Mouse (Mus musculus) embryonic facial prominence, embryonic 12.5 days (tissue): ENCODE measurements at regions not wholly inside any gene's neighbourhood (a gene's known extent, or its start where the extent isn't known, plus 50 kb on each side); places are given as distances from the start of the nearest gene placed in this dataset.

ENCODE experiments used
- ATAC-seq: fragments of 200-750 bp; cut with Nextera tagmentation; 2 replicates; pipeline ENCODE4 v1.8.0; 2017; ENCODE audit not compliant: insufficient number of reproducible peaks, insufficient read depth, low FRiP score, low TSS enrichment
- H3K27ac ChIP-seq: fragments of 300-500 bp; sonication (generic); 2 replicates; pipeline ENCODE4 v1.5.1; 2016; ENCODE audit warnings: mild to moderate bottlenecking
- H3K27me3 ChIP-seq: fragments of 300-500 bp; sonication (generic); 2 replicates; pipeline ENCODE4 v1.6.1; 2016; ENCODE audit warnings: mild to moderate bottlenecking, moderate library complexity
- H3K36me3 ChIP-seq: fragments of 300-500 bp; sonication (generic); 2 replicates; pipeline ENCODE4 v1.6.1; 2016; ENCODE audit warnings: mild to moderate bottlenecking
- H3K4me1 ChIP-seq: fragments of 300-500 bp; sonication (generic); 2 replicates; pipeline ENCODE4 v1.6.1; 2016
- H3K4me2 ChIP-seq: fragments of 300-500 bp; sonication (generic); replicated peaks from 2 replicates; pipeline ENCODE4 v1.6.1; 2016; ENCODE audit warnings: mild to moderate bottlenecking, moderate library complexity
- H3K4me3 ChIP-seq: fragments of 300-500 bp; sonication (generic); 2 replicates; pipeline ENCODE4 v1.5.1; 2016; ENCODE audit warnings: mild to moderate bottlenecking
- H3K9ac ChIP-seq: fragments of 300-500 bp; sonication (generic); 2 replicates; pipeline ENCODE4 v1.6.1; 2016; ENCODE audit warnings: mild to moderate bottlenecking, moderate library complexity
- H3K9me3 ChIP-seq: fragments of 300-500 bp; sonication (generic); 2 replicates; pipeline ENCODE4 v1.6.1; 2016; ENCODE audit warnings: mild to moderate bottlenecking, moderate library complexity
- WGBS: fragments of 180-500 bp; shearing (Covaris S2); methylation state at CpG from one replicate; pipeline ENCODE4 v1.1.7; 2016; 5-methylcytosine and 5-hydroxymethylcytosine counted together

DNA sequence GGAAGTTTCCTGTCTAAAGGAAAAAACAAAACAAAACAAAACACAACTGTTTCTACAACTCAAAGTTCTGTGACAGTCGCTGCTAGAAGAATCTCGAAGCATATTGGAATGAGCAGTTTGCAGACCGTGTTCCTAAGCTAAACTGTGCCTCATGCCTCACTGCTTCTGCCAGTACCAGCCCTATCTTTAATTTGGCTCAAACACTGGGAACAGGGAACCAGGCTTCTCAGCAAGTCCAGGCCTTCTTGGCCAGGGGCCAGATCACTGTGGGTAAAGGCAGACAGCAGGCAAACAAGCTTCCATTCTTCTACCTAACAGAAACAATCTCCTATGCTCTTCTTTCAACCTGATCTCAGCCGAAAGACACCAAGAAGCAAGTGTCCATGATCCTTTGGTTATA, 56.5 kb downstream of the Tmsb4x start:
- no peaks in the 10 kb centered on the region for H3K4me1 ChIP-seq
- ATAC-seq: no peak
- no peak overlapping the region for H3K4me3 ChIP-seq
- H3K9ac ChIP-seq: no peak overlapping the region
- H3K4me2 ChIP-seq: no peak overlapping the region
- WGBS: 81% methylated on average over 4 of the region's 4 CpGs
- no peaks in the 10 kb centered on the region for H3K36me3 ChIP-seq
- no peaks in the 10 kb centered on the region for H3K9me3 ChIP-seq
- H3K27ac ChIP-seq: no peak overlapping the region
- peaks cover 8% of the 10 kb centered on the region; the same call in 1 of the 2 replicates for H3K27me3 ChIP-seq

DNA sequence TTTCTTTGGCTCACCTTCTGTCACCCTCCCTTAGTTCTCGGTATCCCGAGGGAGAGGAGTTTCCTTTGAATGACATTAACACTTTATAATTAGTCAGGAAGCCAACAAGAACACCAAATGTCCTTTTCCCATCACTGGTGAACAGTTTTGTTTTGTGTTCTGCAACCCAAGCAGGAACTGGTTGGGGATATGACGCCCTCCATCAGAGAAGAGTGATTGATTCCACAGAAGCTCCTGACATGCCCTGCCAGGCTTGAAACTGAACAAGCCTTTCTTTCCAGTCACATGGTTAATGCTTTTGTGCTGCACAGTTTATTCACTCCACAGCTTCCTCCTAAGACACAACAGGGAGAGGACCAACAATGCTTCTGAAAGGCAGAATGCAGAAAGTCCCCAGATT, 57.8 kb downstream of the Tmsb4x start:
- Histone ChIP-seq H3K9me3 (no peaks in the 10 kb centered on the region), H3K4me3 (no peak overlapping the region), H3K36me3 (no peaks in the 10 kb centered on the region), H3K27me3 (peaks cover 16% of the 10 kb centered on the region), H3K4me1 (no peaks in the 10 kb centered on the region), H3K9ac (no peak overlapping the region), H3K4me2 (no peak overlapping the region), H3K27ac (no peak overlapping the region)
- 85% methylated on average over 3 of the region's 3 CpGs for WGBS
- ATAC-seq: no peak

DNA sequence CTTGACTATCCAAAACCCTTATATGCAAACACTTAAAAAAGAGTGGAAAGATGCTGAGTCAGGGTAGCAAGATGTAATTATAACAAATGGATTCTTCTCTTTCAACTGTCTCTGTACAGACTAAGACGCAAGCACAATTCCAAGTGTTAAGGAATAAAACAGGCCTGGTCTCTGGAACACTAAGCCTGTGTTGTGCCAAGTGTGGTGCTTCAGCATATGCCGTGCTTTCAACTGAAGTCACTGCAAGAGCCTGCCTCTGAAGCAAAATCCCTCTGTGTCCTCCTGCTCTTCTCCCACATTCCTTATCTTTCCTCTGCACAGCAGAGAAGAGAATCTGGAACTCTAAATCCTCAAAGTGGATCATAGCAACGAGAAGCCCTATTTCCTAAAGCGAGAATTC, 59.7 kb downstream of the Tmsb4x start:
- Histone ChIP-seq H3K27me3 (peaks cover 16% of the 10 kb centered on the region), H3K36me3 (no peaks in the 10 kb centered on the region)
- 85% methylated on average over 4 of the region's 4 CpGs for WGBS

DNA sequence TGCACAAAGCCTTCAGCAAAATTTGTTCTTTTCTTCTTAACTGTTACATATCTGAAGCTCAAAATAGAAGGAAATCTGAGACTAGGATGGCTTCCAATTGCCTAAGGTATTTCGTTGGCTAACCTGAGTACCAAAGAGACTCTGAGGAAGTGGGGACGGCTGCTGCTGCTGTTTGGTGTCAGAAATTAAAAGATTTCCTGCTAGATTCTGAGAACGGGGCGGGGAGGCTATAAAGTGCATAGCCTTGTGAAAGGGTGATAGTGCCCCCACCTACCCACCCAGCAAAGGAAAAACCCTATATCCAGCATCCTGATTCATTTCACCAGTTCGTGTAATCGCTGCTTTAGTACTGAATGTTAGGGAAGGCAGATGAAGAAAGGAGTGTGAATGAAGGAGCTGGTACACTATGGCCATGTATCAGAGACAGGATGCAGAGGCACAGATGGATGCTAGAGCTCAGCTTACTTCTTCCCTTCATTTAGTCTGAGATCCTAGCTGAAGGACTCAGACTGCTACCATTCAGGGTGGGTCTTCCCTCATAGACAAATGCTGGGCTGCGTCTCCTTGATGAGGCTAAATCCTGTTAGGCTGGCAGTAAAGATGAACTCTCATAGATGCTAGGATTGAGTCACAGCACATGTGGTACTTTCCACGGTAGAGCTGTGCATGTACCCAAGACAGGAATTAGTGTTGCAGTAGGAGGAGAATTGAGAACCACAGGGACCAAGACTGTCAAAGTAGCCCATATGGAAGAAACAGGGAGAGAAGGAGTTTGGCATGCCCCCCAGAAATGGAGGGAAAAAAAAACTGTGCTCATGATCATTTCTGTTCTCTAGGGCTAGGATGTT, 62.4 kb downstream of the Tmsb4x start:
- peaks cover 16% of the 10 kb centered on the region for H3K27me3 ChIP-seq
- H3K4me1 ChIP-seq: no peaks in the 10 kb centered on the region
- no peak overlapping the region for H3K27ac ChIP-seq
- no peak overlapping the region for H3K4me2 ChIP-seq
- no peak for ATAC-seq
- H3K36me3 ChIP-seq: no peaks in the 10 kb centered on the region
- no peak overlapping the region for H3K9ac ChIP-seq
- no peaks in the 10 kb centered on the region for H3K9me3 ChIP-seq
- WGBS: 73% methylated on average over 8 of the region's 8 CpGs
- no peak overlapping the region for H3K4me3 ChIP-seq

More for the DNA sequence above, 59.7 kb downstream of the Tmsb4x start:
- no peak overlapping the region for H3K4me2 ChIP-seq
- H3K4me1 ChIP-seq: no peaks in the 10 kb centered on the region
- no peak for ATAC-seq
- no peak overlapping the region for H3K4me3 ChIP-seq
- H3K9ac ChIP-seq: no peak overlapping the region
- no peak overlapping the region for H3K27ac ChIP-seq
- no peaks in the 10 kb centered on the region for H3K9me3 ChIP-seq

DNA sequence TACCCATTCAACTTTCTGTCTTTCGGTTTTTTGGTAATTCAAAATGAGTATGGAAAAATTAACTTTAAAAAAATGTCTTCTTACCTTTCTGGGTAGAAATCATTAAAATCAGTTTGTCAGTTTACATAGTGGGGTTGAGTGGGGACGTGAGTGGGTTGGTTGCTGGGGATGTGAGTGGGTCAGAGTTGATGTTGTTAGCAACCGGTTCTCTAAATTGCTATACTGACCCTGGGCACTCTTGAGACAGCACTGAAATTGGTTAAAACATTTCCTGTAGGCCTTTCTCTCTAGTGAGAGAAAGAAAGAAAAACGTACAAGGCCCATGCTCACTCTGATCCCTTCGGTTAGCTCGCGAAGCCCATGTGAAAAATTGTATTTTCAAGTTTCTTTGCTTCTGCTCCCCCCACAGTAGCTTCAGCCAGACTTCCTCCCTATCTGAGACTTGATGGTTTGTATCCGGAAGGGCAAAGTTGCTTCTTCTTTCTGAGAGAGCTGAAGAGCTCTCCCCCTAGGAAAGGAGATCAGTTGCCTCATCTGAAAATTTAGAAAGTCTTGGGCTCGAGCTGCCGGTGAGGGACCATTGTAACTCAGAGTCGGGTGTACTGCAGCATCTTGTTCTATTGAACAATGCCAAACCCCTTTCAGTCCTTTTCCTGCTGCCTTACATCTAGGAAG, 63.5 kb downstream of the Tmsb4x start:
- Histone ChIP-seq H3K9me3 (no peaks in the 10 kb centered on the region), H3K36me3 (no peaks in the 10 kb centered on the region), H3K4me1 (no peaks in the 10 kb centered on the region), H3K4me3 (no peak overlapping the region), H3K4me2 (no peak overlapping the region), H3K27me3 (peaks cover 16% of the 10 kb centered on the region), H3K9ac (no peak overlapping the region), H3K27ac (no peak overlapping the region)
- 75% methylated on average over 11 of the region's 11 CpGs for WGBS
- ATAC-seq: no peak

GRCm38 (mm10) chrX:167139110-167139509, 70.0 kb downstream of the Tmsb4x start:
- Histone ChIP-seq H3K27me3 (no peaks in the 10 kb centered on the region; the same call in 1 of the 2 replicates), H3K27ac (no peak overlapping the region), H3K4me2 (no peak overlapping the region), H3K4me3 (no peak overlapping the region), H3K9ac (no peak overlapping the region), H3K9me3 (no peaks in the 10 kb centered on the region), H3K36me3 (no peaks in the 10 kb centered on the region), H3K4me1 (no peaks in the 10 kb centered on the region)
- ATAC-seq: no peak
- WGBS: 63% methylated on average over 2 of the region's 2 CpGs

DNA sequence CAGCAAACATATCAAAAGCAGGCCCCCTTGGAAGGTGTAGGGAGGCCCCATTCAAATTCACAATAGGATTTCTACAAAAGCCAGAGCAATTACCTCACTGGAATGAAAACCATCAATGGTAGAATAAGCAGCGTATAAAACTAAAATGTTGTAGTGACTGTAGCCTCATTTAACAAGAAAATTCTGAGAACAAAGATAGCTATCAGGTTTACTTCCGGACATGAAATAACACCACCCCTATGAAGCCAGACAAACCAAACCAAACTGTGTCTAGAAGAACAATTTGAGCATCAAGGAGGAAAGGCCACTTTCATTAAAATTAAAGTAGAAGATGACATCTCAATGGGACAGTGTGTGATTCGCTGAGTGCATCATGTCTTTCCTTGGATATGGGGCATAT, 74.9 kb downstream of the Tmsb4x start:
- H3K36me3 ChIP-seq: no peaks in the 10 kb centered on the region
- H3K4me2 ChIP-seq: no peak overlapping the region
- H3K27ac ChIP-seq: no peak overlapping the region
- H3K9me3 ChIP-seq: no peaks in the 10 kb centered on the region
- H3K9ac ChIP-seq: no peak overlapping the region
- H3K4me1 ChIP-seq: no peaks in the 10 kb centered on the region
- H3K27me3 ChIP-seq: no peaks in the 10 kb centered on the region; the same call in 1 of the 2 replicates
- 94% methylated on average over 3 of the region's 3 CpGs for WGBS
- no peak overlapping the region for H3K4me3 ChIP-seq
- ATAC-seq: no peak

DNA sequence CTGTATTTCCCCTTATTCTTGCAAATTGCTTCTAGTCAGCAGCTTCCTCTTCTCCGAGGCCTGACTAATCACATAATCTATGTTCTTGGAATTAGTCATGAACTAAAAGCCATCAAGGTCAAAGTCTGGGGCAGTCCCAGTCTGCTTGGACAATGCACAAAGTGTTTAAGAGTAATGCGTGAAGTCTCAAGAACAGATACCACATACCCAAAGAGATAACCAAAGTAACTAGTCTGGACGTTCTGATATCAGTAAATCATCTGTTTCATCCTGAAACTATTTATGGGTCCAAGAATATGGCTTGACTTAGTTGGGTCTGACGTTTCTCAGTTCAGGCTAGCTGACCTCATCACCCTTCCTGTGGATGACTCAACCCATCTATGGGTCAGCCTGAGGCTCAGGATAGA, 76.1 kb downstream of the Tmsb4x start:
- WGBS: 63% methylated on average over 4 of the region's 4 CpGs
- Histone ChIP-seq H3K27ac (no peak overlapping the region), H3K36me3 (no peaks in the 10 kb centered on the region), H3K4me2 (no peak overlapping the region), H3K27me3 (no peaks in the 10 kb centered on the region; the same call in 1 of the 2 replicates), H3K4me1 (no peaks in the 10 kb centered on the region), H3K9ac (no peak overlapping the region), H3K9me3 (no peaks in the 10 kb centered on the region), H3K4me3 (no peak overlapping the region)
- ATAC-seq: no peak

- Histone ChIP-seq H3K27me3 (peaks cover 2% of the 10 kb centered on the region; the same call in 1 of the 2 replicates), H3K27ac (no peak overlapping the region), H3K4me1 (no peaks in the 10 kb centered on the region), H3K4me2 (no peak overlapping the region), H3K9me3 (no peaks in the 10 kb centered on the region), H3K4me3 (no peak overlapping the region), H3K9ac (no peak overlapping the region), H3K36me3 (no peaks in the 10 kb centered on the region)
- no peak for ATAC-seq
- 83% methylated on average over 3 of the region's 3 CpGs for WGBS
These were observed 77.8 kb downstream of the Tmsb4x start for GRCm38 (mm10) chrX:167131317-167131716.

- H3K4me1 ChIP-seq: no peaks in the 10 kb centered on the region
- no peak overlapping the region for H3K9ac ChIP-seq
- no peak overlapping the region for H3K4me3 ChIP-seq
- ATAC-seq: no peak
- H3K27me3 ChIP-seq: peaks cover 2% of the 10 kb centered on the region; the same call in 1 of the 2 replicates
- no peak overlapping the region for H3K27ac ChIP-seq
- H3K36me3 ChIP-seq: no peaks in the 10 kb centered on the region
- WGBS: 77% methylated on average over 5 of the region's 5 CpGs
- H3K9me3 ChIP-seq: no peaks in the 10 kb centered on the region
- H3K4me2 ChIP-seq: no peak overlapping the region
These were observed 78.5 kb downstream of the Tmsb4x start for GRCm38 (mm10) chrX:167130601-167131000.

DNA sequence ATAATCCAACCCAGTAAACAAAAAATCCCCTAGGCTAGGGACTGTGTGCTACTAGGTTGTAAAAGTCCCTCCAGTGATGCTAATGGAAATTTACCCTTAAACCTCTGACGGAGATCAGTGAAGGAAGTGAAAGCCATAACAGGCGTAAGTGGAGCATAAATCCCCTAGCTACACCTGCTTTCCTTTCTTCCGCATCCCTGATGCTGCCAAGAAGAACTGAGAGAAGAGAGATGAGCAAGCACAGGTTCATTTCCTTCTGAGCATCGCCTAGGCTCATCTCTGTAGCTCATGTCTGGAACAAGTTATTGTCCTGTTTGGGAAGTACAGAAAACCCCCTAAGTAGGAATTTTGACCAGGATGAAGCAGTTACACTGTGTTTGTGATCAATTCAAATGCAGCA, 89.8 kb downstream of the Tmsb4x start:
- Histone ChIP-seq H3K27ac (no peak overlapping the region), H3K4me2 (no peak overlapping the region), H3K9ac (no peak overlapping the region), H3K9me3 (no peaks in the 10 kb centered on the region), H3K36me3 (no peaks in the 10 kb centered on the region), H3K4me3 (no peak overlapping the region), H3K4me1 (no peaks in the 10 kb centered on the region), H3K27me3 (peaks cover 17% of the 10 kb centered on the region)
- ATAC-seq: no peak
- WGBS: 83% methylated on average over 4 of the region's 4 CpGs

DNA sequence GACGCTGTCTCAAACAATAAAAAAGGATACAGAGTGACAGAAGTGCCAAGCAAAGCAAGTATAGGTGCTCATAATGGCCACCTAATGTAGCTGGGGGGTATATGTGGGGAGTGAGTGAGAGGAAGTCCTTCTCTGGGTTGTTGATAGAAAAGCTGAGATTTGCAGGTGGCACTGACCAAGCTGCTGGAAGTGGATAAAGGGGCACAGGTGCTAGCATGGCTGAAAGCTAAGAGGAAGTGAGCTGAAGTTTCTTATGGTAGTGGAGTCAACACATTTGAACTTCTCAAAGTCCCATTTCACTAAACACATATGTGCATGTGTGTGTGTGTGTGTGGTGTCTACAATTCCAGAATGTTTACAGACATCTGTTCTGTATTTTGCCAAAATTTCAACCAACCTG, 94.0 kb downstream of the Tmsb4x start:
- Histone ChIP-seq H3K27ac (no peak overlapping the region), H3K4me2 (no peak overlapping the region), H3K4me3 (no peak overlapping the region), H3K9me3 (no peaks in the 10 kb centered on the region), H3K36me3 (no peaks in the 10 kb centered on the region), H3K27me3 (peaks cover 16% of the 10 kb centered on the region), H3K9ac (no peak overlapping the region), H3K4me1 (no peaks in the 10 kb centered on the region)
- WGBS: 74% methylated on average over 1 of the region's 1 CpGs
- no peak for ATAC-seq
